Mouse (Mus musculus) gastrocnemius, postnatal 36 days (tissue): ENCODE measurements around the gene Gm27027. TPM values are rescaled to one million over a fixed set of nuclear protein-coding genes. Genes with fewer than 3 reads are reported as not detected.

Source experiments
- DNase-seq, 2 experiments: peaks; one replicate each; pipeline ENCODE4 v3.0.0; 2022
- intact Hi-C: fragments of 180-260 bp; cut with DNase I; formaldehyde crosslinking; loops from one replicate; pipeline ENCODE4 v1.15.1; 2025
- total RNA-seq, 2 experiments: library from RNA; stranded (reverse); gene quantifications; 2 replicates each; pipeline ENCODE4 v1.2.3; 2021

Gm27027 gene
- total RNA-seq, 2 experiments from 2014 or later, result 0.86 TPM; not detected in 1

DNA sequence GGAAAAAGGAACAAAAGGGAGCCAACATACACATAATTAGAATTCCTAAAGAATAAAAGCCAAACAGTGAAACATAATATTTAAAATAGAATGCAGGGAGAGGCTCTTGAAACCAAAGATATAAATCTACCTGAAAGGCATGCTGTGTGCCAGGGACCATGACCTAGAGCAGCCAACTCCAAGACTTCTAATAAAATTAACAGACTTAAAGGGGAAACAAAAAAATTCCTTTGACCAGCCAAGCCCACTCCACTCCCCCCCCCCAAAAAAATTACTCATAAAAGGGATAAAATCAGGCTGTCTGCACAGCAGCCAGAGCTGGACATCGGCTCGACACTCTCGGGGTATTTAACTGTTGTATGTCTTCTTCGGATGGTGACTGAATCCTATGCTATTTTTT is 51.3 kb downstream of the Gm27027 start:
- intact Hi-C loops, result no loop called here
- DNase-seq, result no peak

DNA sequence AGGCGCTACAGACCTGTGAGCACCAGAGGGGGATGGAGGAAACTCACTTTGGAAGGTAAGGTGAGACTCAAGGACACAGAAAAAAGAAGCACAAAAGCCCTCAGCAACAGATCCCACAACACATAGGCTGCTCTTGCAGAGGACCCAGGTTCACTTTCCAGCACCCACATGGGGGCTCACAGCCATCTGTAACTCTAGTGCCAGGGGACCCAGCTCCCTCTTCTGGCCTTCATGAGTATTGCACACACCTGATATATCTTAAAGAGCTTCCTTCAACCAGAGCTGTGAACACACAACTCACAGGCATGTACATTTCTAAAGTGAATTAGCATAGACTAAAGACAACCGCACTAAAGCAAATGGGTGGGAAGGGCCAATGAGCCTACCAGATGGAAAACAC is 52.1 kb downstream of the Gm27027 start:
- DNase-seq, result no peak
- intact Hi-C loops, result no loop called here

DNA sequence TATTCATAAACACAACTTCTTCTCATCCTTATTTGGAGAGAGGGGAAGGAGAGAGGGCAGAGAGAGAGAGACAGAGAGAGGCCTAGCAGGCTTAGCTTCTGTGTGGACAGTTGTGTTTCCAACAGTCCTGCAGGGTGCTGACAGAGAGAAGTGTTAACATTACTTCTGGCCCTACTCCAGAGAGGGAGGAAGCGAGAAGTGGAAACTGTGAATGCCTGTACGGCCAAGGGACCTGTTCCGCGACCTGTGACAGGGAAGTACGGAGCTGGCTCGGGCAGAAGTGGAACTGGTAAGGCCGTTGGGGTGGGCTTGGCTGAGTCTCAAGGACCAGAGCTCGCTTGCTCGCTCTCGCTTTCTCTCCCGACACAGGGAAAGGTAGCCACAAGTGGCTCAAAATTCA is 54.5 kb downstream of the Gm27027 start:
- DNase-seq, result no peak
- intact Hi-C loops, result no loop called here

DNA sequence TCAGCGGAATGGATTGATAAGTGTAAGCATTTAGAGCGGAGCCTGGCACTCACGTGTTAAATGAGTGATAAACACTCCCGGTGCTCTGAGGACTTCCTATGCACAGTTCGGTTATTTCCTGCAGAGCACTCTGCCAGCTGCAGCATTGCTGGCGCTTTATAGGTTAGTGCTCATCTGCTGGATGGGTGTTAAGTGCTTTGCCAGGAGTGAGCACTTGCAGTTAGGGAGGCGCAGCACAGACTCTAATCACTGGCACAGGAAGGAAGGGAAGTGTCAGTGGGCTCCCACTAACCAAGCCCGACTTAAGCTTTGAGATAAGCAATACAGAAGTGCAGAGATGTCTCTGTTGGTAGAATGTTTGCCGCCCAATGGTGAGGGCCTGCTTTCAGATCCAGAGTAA is 57.6 kb downstream of the Gm27027 start:
- intact Hi-C loops, result no loop called here
- DNase-seq, result no peak

DNA sequence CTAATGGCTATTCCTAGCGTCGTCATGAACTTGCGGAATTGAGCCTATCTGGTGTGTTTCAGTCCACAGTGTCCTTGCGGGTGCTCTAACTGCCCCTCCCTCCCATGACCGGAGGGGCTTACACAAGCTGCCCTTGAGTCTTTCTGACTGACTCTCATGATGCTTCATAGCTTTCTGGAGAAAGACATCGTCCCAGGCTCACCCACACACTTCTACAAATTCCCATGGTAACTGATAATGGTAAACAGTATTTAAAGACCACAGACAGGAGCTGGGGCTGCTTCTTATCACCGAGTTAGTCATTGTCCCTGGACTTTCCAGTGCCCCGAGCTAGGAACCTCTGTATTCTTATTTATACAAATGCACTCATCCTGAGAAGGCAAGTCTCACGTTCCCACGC is 67.3 kb downstream of the Gm27027 start:
- DNase-seq, result no peak
- intact Hi-C loops, result no loop called here

DNA sequence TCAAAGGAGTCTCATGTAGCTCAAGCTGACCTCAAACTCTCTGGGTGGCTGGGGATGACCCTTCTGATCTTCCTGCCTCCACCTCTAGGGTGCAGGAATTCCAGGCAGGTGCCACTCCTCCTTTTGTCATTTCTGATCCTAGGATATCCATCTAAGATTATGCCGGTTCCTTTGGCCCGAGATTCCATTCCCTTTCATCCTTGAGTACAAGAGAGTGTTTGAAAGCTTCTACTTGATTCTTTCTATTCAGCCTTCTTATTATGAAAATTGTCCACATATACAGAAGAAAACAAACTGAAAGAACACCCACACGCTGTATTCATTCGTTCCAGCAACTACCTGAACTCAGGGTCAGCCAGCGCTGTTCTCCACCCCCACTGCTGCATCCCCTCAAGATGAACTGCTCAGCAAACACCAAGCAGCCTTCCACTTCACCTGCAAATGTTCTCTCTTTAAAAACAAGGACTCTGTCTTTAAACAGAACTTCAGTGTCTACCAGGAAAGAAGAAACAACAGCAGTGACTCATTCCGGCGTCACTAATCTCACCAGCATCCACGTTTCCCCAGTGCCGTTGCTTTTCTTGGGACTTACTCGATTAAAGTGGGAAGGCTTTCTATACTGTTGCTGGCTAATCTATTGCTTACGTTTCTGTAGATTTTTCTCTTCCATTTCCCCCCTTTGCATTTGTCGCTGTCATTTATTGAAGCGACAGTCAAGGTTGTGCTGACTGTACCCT is 68.3 kb downstream of the Gm27027 start:
- no peak for DNase-seq
- intact Hi-C loops, result no loop called here

DNA sequence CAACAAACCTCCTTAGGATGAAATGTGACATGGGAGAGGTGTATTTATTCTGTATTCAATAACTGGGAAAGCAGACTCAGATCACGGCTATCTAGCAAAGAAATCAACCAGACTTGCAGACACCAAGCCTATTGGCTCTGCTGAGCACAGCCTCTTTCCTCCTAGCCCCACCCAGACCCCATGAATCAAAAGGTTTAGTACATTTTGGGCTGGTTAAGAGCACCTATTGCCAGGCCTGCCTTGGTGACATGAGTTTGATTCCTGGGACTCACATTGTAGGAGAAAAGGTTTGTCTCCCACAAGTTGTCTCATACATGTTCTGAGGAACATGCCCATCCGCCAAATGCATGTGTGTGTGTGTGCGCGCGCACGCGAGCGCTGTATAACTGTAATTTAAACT is 70.0 kb downstream of the Gm27027 start:
- intact Hi-C loops, result no loop called here
- no peak for DNase-seq

DNA sequence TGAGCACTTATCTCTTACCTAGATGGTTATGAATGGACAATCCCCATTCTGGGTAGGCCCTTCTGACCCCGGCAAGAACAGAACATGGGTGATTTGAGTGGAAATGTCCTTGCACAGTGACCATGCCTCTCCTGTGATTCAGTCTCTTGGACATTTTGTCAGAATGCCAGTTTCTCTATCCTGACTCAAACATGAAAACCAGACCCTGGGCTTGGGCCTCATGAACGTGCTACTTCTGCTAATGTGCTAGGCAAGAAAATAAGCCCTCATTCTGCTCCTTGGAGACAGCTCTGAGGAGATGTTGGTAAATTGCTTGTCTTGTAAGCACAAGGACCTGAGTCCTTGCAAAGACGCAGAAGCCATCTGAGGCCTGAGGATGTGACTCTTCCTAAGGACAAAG is 77.1 kb downstream of the Gm27027 start:
- DNase-seq, result no peak
- intact Hi-C loops, result no loop called here

DNA sequence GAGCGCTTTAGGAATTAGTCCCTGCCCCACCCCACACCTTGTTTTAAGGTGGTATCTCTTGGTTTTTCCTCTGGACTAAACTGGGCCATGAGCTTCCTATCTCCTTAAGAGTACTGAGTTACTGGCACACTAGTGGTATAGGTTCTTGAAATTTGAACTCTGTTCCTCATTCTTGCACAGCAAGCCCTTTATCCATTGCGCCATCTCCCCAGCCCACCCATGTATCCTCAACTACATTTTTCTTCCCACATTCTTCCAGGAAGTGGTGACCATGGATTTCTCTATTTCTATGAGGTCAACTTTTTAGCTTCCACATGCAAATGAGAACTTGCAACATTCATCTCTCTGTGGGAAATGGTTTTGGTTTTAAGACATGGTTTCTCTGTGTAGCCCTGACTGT is 82.6 kb downstream of the Gm27027 start:
- DNase-seq, result no peak
- intact Hi-C loops, result loop anchor here (5.0 kb wide), 1 partner anchor 44 kb away; the partner anchor contains the start of gene Gm13889

DNA sequence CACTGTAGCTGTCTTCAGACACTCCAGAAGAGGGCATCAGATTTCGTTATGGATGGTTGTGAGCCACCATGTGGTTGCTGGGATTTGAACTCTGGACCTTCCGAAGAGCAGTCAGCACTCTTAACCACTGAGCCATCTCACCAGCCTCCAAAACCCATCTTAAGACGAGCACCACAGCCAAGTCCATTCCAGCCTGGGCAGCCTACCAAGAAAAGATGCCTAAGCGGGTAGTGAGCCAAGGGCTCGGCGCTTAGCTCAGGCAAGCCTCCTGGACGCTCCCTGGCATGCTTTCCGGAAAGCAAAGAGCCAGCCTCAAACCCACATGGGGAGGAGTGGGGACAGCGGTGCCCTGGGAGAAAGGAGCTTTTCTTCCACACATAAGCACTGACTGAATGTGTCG is 84.2 kb downstream of the Gm27027 start:
- intact Hi-C loops, result loop anchor here (5.0 kb wide), 1 partner anchor 45 kb away; the partner anchor contains the start of gene Gm13889
- peak; percentile 41 to 49 for DNase-seq

DNA sequence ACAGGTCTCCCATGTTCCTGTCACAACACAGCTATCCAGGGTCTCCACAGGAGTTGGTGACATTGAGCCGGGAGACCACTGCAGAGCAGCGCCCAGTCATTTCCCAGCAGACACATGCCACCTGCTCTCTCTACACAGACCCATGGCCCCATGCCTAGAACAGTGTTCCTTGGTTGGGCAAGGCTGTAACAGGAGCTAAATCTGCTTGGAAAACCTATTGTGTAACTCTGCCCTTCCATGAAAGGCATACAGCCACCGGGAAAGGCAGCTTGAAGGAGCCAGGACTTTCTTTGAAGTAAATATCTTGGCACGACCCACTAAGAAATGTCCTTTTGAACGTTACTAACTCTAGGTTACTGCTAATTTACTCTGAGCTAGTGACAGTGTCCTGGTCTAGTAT is 86.4 kb downstream of the Gm27027 start:
- intact Hi-C loops, result loop anchor here (5.0 kb wide), 1 partner anchor 48 kb away; the partner anchor contains the start of gene Gm13889
- DNase-seq, result no peak

DNA sequence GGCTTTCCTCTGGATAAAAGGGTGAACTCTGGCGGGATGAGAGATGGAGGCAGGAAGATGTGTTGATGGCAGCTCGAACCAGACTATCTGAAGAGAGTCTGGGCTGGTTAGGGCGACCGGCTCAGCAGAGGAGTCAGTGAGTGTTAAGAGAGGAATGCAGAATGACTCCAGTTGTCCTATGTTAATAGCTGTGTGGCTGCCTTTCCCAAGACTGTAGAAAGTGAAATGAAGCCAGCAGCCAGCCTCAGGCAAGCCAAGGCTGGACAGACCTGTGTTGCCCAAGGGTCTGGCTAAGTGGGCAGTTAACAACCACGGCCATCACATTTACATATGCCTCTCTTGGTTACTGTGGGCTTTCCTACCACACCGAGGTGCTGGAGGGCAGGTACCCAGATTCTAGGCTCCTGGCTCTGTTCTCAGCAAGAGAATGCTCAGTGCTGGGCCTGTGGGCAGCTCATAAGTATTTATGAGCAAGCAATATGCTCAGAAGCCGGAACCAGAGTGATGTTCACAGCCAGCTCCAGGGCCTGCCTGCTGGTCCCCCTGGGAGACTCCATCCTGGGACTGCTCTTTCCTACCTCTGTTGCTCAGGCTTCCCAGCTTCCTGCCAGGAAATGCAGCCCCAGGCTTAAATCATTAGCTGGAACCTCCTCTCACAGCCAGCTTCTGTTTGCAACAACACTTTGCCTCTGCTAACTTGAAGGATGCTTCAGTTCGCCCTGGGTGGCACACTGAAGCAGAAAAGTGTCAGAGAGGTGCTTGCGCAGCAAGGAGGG is 88.4 kb downstream of the Gm27027 start:
- DNase-seq, result no peak
- intact Hi-C loops, result no loop called here

Other genes starting within 250 kb of the Gm27027 start
- 10 to 100 TPM; 32.8 to 35.2 TPM for gene Ext2, start 173.8 kb downstream of the Gm27027 start, total RNA-seq
- gene Accs, start 146.4 kb downstream of the Gm27027 start, total RNA-seq, result 1 to 10 TPM; 3.2 to 4.0 TPM
- not detected for gene Accsl, start 127.2 kb downstream of the Gm27027 start, total RNA-seq
- 1 to 10 TPM; 6.1 to 7.6 TPM for gene Gm13889, start 39.2 kb downstream of the Gm27027 start, total RNA-seq
- 10 to 100 TPM; 52.0 to 58.1 TPM for gene Alkbh3, start 14.5 kb upstream of the Gm27027 start, total RNA-seq
- 1 to 10 TPM; 6.6 TPM for gene Hsd17b12, start 161.6 kb upstream of the Gm27027 start, total RNA-seq